Mouse (Mus musculus): Measurements from ENCODE around the gene Tepp. TPM values are rescaled to one million over a fixed set of nuclear protein-coding genes. Genes with fewer than 3 reads are reported as not detected.
A peak's percentile ranks its signal among the peaks of the same experiment; 100 is the strongest.

Tepp gene
- polyA plus RNA-seq, 1 experiment from 2014 or later, result 0.29 TPM

DNA sequence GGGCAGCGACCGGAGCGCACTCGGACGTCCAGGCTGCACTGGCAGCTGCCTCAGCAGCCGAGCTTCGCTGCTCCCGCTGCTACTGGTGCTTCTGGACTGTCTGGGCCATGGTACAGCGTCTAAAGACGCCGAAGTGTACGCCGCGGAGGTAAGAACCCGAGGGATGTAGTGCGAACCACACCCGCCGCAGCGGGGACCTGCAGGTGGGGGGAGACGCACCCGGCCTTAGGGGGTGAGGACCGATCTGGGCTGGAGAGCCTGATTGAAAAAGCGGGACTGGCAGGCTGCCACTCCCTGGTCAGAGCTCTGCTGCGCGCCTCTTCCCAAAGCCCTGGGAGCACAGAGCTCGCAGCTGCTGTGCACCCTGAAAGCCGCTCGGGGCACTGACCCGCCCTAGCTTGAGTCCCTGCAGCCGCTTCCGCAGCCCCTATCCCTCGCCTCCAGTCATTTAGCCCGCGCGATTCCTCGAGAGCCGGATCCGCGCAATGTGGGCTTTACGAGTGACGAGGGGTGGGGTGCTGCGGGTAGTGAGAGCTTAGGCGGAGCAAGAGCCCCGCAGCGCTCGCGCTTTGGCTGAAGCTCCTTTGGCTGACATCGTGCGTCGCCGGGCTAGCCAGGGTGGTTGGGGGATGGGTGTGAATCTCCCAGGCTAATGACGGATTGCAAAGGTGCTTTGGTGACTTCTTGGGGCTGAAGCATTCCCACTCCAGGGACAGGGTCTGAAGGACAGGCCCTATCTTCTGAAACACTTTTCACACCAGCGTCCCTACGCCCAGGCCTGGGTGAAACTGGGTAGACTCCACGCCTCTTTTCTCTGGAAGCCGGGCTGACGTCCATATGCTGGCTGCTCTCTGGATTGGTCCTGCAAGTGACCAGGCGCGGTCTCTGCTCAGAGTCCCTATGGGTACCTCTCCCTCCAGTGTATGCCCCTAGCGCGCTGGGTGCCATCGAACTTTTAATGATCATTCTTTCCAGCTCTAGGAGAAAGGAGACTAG, 42.8 kb downstream of the Tepp start:
- H3K27ac ChIP-seq (ENCODE audit: low read depth, low read length), result peak overlapping the region; percentile 80
- ATAC-seq (ENCODE audit: low FRiP score) (peak; percentile 72), DNase-seq (ENCODE audit: low spot score, missing footprints) (peak; percentile 97)
- H3K36me3 ChIP-seq (ENCODE audit: control insufficient read depth, insufficient read depth, low read length), result no peaks in the 10 kb centered on the region
- peak overlapping the region; percentile 82 for H3K4me3 ChIP-seq (ENCODE audit: low read depth, low read length)
- H3K4me1 ChIP-seq (ENCODE audit: control insufficient read depth, insufficient read depth, low read length), result peaks cover 10% of the 10 kb centered on the region
- no peaks in the 10 kb centered on the region for H3K27me3 ChIP-seq (ENCODE audit: control insufficient read depth, insufficient read depth, low read length)
- peak overlapping the region; percentile 93 for H3K9ac ChIP-seq (ENCODE audit: low read length)
- H3K9me3 ChIP-seq (ENCODE audit: control insufficient read depth, low read length), result no peaks in the 10 kb centered on the region
- H3K4me2 ChIP-seq, result peak overlapping the region; percentile 90
- 2% methylated on average over 62 of the region's 62 CpGs for WGBS

DNA sequence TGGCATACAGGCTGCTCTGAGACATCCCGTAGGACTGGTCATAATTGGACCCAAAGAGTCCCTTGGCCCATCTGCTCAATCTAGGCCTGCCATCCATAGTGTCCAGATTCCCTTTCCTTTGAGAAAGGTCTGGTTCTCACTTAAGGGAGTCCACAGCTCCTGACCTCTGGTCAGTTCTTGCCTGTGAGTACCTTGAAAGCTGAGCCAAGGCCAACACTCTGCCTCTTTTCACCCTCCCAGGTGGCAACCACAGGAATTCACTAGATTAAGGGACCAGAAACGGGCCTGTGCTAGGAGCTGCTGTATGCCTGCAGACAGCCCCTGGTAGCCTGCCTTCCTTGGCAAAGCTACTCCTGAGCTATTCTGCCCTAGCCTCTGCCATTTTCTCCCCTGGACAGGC, 44.2 kb downstream of the Tepp start:
- Histone ChIP-seq H3K4me2 (no peak overlapping the region), H3K4me1 (ENCODE audit: control insufficient read depth, insufficient read depth, low read length) (peaks cover 10% of the 10 kb centered on the region), H3K27me3 (ENCODE audit: control insufficient read depth, insufficient read depth, low read length) (no peaks in the 10 kb centered on the region), H3K27ac (ENCODE audit: low read depth, low read length) (no peak overlapping the region), H3K9me3 (ENCODE audit: control insufficient read depth, low read length) (no peaks in the 10 kb centered on the region), H3K9ac (ENCODE audit: low read length) (no peak overlapping the region), H3K36me3 (ENCODE audit: control insufficient read depth, insufficient read depth, low read length) (no peaks in the 10 kb centered on the region), H3K4me3 (ENCODE audit: low read depth, low read length) (no peak overlapping the region)
- WGBS, result 83% methylated on average over 2 of the region's 2 CpGs
- DNase-seq (ENCODE audit: low spot score, missing footprints), result no peak
- no peak for ATAC-seq (ENCODE audit: low FRiP score)

DNA sequence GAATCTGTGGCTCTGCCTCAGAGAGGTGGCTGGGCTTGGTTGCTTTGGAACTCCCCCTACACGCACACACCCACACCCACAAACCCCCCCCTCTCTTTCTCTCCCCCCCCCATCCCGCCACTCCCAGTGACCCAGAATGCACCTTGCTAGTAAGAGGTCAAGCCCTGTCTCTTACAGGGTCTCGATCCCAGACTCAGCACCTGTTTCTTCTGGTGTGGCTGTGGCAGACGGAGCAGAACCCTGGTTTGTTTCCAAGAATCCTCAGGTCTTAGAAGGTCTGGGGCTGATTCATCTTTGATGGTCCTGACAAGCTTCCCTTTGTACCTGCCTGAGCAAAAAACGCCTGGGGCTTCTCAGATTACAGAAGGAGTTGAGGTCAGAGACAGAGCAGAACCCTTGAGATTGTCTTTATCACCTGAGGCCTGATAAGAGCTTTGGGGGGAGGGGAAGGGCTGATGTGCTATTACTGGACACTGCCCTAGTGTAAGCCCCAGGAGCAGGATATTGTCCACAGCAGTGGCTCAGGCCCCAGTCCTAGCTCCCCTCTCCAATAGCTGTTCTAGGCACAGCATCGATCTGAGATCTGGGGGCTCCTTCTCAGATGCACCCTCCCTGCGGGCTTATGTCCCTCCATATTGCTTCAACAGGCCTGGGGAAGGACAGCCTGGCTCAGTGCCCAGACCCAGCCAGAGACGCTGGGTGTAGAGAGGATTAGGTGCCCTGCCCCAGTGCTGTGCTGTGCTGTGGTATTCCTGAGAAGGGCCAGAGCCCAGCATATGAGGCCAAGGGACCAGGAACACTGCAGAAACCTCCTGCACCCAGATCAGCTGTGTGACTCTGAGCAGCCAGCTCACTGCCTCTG, 48.4 kb downstream of the Tepp start:
- H3K9ac ChIP-seq (ENCODE audit: low read length), result no peak overlapping the region

DNA sequence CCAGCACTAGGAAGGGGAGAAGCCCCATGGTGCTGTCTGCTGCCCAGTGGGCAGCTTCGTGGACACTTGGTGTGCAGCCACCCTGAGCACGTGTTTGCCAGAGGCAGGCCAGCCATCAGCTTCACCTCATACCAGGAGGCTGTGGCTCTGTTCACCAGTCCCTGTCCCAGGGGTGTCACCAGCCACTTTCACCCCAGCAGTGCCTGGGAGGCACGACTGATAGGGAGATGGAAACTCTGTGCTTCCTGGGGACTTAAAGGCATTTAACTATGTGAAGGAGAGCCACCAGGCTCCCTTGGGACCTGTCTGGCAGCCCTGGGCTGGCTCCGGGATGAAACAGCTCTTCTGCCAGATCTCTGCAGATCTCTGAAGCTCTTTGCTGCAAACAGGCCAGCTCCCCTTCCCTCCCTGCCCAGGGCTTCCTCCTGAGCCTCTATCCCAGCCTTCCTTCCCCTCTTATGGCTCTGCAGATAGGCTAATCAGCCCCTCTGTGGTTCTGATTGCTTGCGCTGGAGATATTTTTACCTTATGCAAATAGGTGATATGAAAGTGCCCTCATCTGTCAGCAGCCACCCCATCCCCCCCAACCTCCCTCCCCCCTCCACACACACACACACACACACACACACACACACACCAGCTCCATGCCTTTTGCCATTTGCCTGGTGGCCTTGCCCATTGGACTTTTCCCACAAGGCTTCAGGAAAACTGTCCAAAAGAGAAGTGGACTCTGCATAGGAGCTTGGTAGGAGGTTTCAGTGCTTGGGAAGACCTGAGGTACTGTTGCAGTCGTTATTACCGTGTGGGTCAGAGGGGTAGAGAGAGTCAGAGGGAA, 50.0 kb downstream of the Tepp start:
- Histone ChIP-seq H3K9ac (ENCODE audit: low read length) (peak overlapping the region; percentile 20; the same call in 1 of the 2 replicates), H3K4me2 (no peak overlapping the region), H3K27me3 (ENCODE audit: control insufficient read depth, insufficient read depth, low read length) (no peaks in the 10 kb centered on the region), H3K4me3 (ENCODE audit: low read depth, low read length) (no peak overlapping the region), H3K9me3 (ENCODE audit: control insufficient read depth, low read length) (no peaks in the 10 kb centered on the region; the same call in 1 of the 2 replicates), H3K27ac (ENCODE audit: low read depth, low read length) (peak overlapping the region; percentile 14; the same call in 1 of the 2 replicates), H3K36me3 (ENCODE audit: control insufficient read depth, insufficient read depth, low read length) (no peaks in the 10 kb centered on the region), H3K4me1 (ENCODE audit: control insufficient read depth, insufficient read depth, low read length) (peaks cover 8% of the 10 kb centered on the region)
- peak; percentile 12; the same call in 1 of the 2 replicates for ATAC-seq (ENCODE audit: low FRiP score)
- DNase-seq (ENCODE audit: low spot score, missing footprints), result no peak
- WGBS, result 70% methylated on average over 7 of the region's 7 CpGs

More for the DNA sequence above, 48.4 kb downstream of the Tepp start:
- DNase-seq (ENCODE audit: low spot score, missing footprints) (no peak), ATAC-seq (ENCODE audit: low FRiP score) (no peak)
- peaks cover 13% of the 10 kb centered on the region for H3K4me1 ChIP-seq (ENCODE audit: control insufficient read depth, insufficient read depth, low read length)
- H3K4me3 ChIP-seq (ENCODE audit: low read depth, low read length), result no peak overlapping the region
- no peak overlapping the region for H3K27ac ChIP-seq (ENCODE audit: low read depth, low read length)
- 64% methylated on average over 8 of the region's 8 CpGs for WGBS
- H3K9me3 ChIP-seq (ENCODE audit: control insufficient read depth, low read length), result no peaks in the 10 kb centered on the region
- no peaks in the 10 kb centered on the region for H3K36me3 ChIP-seq (ENCODE audit: control insufficient read depth, insufficient read depth, low read length)
- H3K27me3 ChIP-seq (ENCODE audit: control insufficient read depth, insufficient read depth, low read length), result no peaks in the 10 kb centered on the region
- no peak overlapping the region for H3K4me2 ChIP-seq

DNA sequence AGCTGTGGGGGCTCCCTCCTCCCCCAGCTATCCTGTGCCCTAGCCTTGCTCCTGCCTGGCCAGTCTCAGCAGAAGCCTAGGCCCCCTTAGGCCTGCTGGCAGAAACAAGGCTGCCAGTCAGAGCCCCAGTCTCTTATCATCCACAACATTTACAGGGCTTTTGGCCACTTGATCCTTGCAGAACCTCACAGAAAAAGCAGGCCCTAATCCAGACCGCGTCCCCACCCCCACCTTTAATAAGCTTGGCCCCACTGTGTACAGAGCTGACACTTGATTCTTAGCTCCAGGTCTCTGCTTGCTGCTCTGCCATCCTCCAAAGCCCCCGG, 50.6 kb downstream of the Tepp start:
- ATAC-seq (ENCODE audit: low FRiP score) (peak; percentile 20; the same call in 1 of the 2 replicates), DNase-seq (ENCODE audit: low spot score, missing footprints) (no peak)
- Histone ChIP-seq H3K9me3 (ENCODE audit: control insufficient read depth, low read length) (no peaks in the 10 kb centered on the region; the same call in 1 of the 2 replicates), H3K4me2 (no peak overlapping the region), H3K27ac (ENCODE audit: low read depth, low read length) (no peak overlapping the region), H3K9ac (ENCODE audit: low read length) (no peak overlapping the region), H3K4me3 (ENCODE audit: low read depth, low read length) (no peak overlapping the region), H3K36me3 (ENCODE audit: control insufficient read depth, insufficient read depth, low read length) (no peaks in the 10 kb centered on the region), H3K27me3 (ENCODE audit: control insufficient read depth, insufficient read depth, low read length) (no peaks in the 10 kb centered on the region), H3K4me1 (ENCODE audit: control insufficient read depth, insufficient read depth, low read length) (peaks cover 8% of the 10 kb centered on the region)
- 74% methylated on average over 3 of the region's 3 CpGs for WGBS

DNA sequence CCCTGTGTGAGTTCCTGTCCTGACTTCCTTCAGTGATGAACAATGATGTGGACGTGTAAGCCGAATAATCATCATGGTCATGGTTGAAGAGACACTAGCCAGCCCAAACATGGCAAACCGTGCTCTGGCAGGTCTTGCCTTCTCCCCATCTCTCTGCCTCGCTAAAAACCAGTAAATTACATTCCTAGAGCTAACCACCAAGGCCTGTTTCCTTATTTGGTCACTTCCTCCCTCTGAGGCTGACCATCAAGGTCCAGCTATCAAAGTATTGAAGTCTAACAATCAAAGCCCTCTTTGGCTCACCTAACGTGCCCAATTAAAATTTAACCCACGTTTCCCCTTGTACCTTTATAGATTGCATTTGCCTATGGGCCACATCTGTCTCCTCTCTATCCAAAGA, 51.9 kb downstream of the Tepp start:
- Histone ChIP-seq H3K36me3 (ENCODE audit: control insufficient read depth, insufficient read depth, low read length) (no peaks in the 10 kb centered on the region), H3K27me3 (ENCODE audit: control insufficient read depth, insufficient read depth, low read length) (no peaks in the 10 kb centered on the region), H3K4me2 (no peak overlapping the region), H3K4me1 (ENCODE audit: control insufficient read depth, insufficient read depth, low read length) (peaks cover 8% of the 10 kb centered on the region), H3K9ac (ENCODE audit: low read length) (no peak overlapping the region), H3K27ac (ENCODE audit: low read depth, low read length) (no peak overlapping the region), H3K9me3 (ENCODE audit: control insufficient read depth, low read length) (no peaks in the 10 kb centered on the region; the same call in 1 of the 2 replicates), H3K4me3 (ENCODE audit: low read depth, low read length) (no peak overlapping the region)
- no peak for DNase-seq (ENCODE audit: low spot score, missing footprints)
- 79% methylated on average over 6 of the region's 6 CpGs for WGBS
- ATAC-seq (ENCODE audit: low FRiP score), result no peak

DNA sequence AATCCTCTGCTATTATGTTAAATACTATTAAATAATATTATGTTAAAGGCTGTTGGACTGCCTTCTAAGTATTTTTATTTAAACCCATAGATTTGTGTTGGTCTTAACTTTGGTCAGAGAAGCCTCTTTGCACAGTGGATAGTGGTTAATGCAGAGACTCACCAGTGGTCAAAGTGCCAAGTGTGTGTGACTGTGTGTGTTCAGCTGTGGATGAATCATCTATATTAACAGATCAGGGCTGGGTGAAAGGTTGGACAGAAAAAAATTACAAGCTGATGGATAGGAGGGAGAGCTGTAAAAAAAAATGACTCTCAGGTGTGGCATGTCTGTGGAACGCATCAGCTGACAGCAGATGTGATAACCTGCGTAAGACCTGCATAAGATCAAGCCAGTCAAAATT, 53.5 kb downstream of the Tepp start:
- Histone ChIP-seq H3K9ac (ENCODE audit: low read length) (no peak overlapping the region), H3K4me1 (ENCODE audit: control insufficient read depth, insufficient read depth, low read length) (peaks cover 8% of the 10 kb centered on the region), H3K4me2 (no peak overlapping the region), H3K27ac (ENCODE audit: low read depth, low read length) (no peak overlapping the region), H3K9me3 (ENCODE audit: control insufficient read depth, low read length) (no peaks in the 10 kb centered on the region; the same call in 1 of the 2 replicates), H3K4me3 (ENCODE audit: low read depth, low read length) (no peak overlapping the region), H3K27me3 (ENCODE audit: control insufficient read depth, insufficient read depth, low read length) (no peaks in the 10 kb centered on the region), H3K36me3 (ENCODE audit: control insufficient read depth, insufficient read depth, low read length) (0 out of 2 replicates have a peak, but pooled peaks cover 5% of the 10 kb centered on the region)
- ATAC-seq (ENCODE audit: low FRiP score) (no peak), DNase-seq (ENCODE audit: low spot score, missing footprints) (no peak)
- WGBS, result 98% methylated on average over 2 of the region's 2 CpGs

DNA sequence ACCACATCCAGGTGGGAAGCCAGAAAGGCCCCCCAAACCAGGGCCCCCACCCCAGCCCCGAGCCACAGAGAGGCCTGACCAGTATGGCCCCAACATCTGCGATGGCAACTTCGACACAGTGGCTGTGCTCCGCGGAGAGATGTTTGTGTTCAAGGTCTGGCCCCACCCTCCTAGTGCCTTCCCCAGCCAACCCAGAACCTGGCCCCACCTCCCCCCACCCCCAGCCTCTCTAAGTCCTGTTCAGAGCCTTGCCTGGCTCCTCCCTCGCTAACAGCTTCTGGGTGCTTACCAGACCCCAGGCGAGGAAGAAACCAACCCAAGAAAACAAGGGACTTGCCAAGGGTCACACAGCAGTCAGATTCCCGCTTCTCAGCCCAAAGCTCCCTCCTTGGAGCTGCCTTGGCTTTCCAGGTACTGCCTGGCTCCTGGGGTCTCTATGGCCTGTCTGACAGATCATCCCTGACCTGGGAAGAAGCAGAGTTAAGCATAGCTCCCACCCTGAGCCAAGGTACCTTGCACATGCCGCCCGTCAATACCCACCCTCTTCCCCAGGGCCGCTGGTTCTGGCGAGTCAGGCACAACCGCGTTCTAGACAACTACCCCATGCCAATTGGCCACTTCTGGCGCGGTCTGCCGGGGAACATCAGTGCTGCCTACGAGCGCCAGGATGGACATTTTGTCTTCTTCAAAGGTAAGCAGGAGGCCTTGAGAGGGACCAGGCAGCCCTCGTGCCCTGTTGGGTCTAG, 59.4 kb downstream of the Tepp start:
- DNase-seq (ENCODE audit: low spot score, missing footprints) (no peak), ATAC-seq (ENCODE audit: low FRiP score) (no peak)
- Histone ChIP-seq H3K36me3 (ENCODE audit: control insufficient read depth, insufficient read depth, low read length) (peaks cover 7% of the 10 kb centered on the region; the same call in 1 of the 2 replicates), H3K4me1 (ENCODE audit: control insufficient read depth, insufficient read depth, low read length) (no peaks in the 10 kb centered on the region), H3K4me3 (ENCODE audit: low read depth, low read length) (no peak overlapping the region), H3K9ac (ENCODE audit: low read length) (no peak overlapping the region), H3K27me3 (ENCODE audit: control insufficient read depth, insufficient read depth, low read length) (no peaks in the 10 kb centered on the region), H3K27ac (ENCODE audit: low read depth, low read length) (no peak overlapping the region), H3K4me2 (no peak overlapping the region), H3K9me3 (ENCODE audit: control insufficient read depth, low read length) (no peaks in the 10 kb centered on the region)
- 54% methylated on average over 20 of the region's 20 CpGs for WGBS

All from midbrain, embryonic 11.5 days (tissue).